Mouse (Mus musculus) MEL (cell line): ENCODE data around the gene Nfasc. TPM values are rescaled to one million over a fixed set of nuclear protein-coding genes. Genes with fewer than 3 reads are reported as not detected.

Source experiments
- DNase-seq: peaks from one replicate; pipeline ENCODE4 v3.0.0; 2011; ENCODE audit warnings: low read depth, low spot score
- H3K27ac ChIP-seq: 2 replicates; pipeline ENCODE4 v1.5.1; 2012; ENCODE audit warnings: low read depth, mild to moderate bottlenecking, control low read depth, low read length, moderate library complexity; ENCODE audit not compliant: control insufficient read depth
- H3K27me3 ChIP-seq, 2 experiments: fragments of 150-350 bp in 1 of 2; sonication (generic) in 1 of 2; 2 replicates each; pipeline ENCODE4 v1.6.1; 2012; ENCODE audit warnings: low read length in 2 of 2, mild to moderate bottlenecking in 2 of 2, improper control_type of control experiment in 1 of 2, moderate library complexity in 1 of 2; ENCODE audit not compliant: insufficient read depth in 2 of 2, control insufficient read depth in 1 of 2
- H3K36me3 ChIP-seq, 2 experiments: 2 replicates each; pipeline ENCODE4 v1.6.1; 2012 to 2014; ENCODE audit warnings: low read length in 2 of 2, improper control_type of control experiment in 1 of 2, inconsistent platforms in 1 of 2, mild to moderate bottlenecking in 1 of 2; ENCODE audit not compliant: insufficient read depth in 2 of 2, control insufficient read depth in 1 of 2
- H3K4me1 ChIP-seq, 2 experiments: fragments of 150-350 bp in 1 of 2; sonication (generic) in 1 of 2; 2 replicates each; pipeline ENCODE4 v1.6.1; 2012; ENCODE audit warnings: low read length in 2 of 2, improper control_type of control experiment in 1 of 2, mild to moderate bottlenecking in 1 of 2; ENCODE audit not compliant: insufficient read depth in 2 of 2, control insufficient read depth in 1 of 2
- H3K4me3 ChIP-seq, 2 experiments: fragments of 150-350 bp in 1 of 2; sonication (generic) in 1 of 2; 2 replicates each; pipeline ENCODE4 v1.5.1; 2012; ENCODE audit warnings: low read depth in 2 of 2, low read length in 2 of 2, mild to moderate bottlenecking in 2 of 2, moderate library complexity in 2 of 2, control low read depth in 1 of 2, improper control_type of control experiment in 1 of 2; ENCODE audit not compliant: control insufficient read depth in 1 of 2, insufficient read depth in 1 of 2
- H3K79me2 ChIP-seq: 2 replicates; pipeline ENCODE4 v1.6.1; 2012; ENCODE audit warnings: mild to moderate bottlenecking, low read length, moderate library complexity; ENCODE audit not compliant: control insufficient read depth, poor library complexity, insufficient read depth
- H3K9ac ChIP-seq: 2 replicates; pipeline ENCODE4 v1.6.1; 2012; ENCODE audit warnings: low read depth, mild to moderate bottlenecking, control low read depth, low read length, moderate library complexity; ENCODE audit not compliant: control insufficient read depth, poor library complexity, severe bottlenecking
- H3K9me3 ChIP-seq: fragments of 150-350 bp; sonication (generic); replicated peaks from 2 replicates; pipeline ENCODE4 v1.6.1; 2012; ENCODE audit warnings: mild to moderate bottlenecking, low read length, improper control_type of control experiment, moderate library complexity; ENCODE audit not compliant: insufficient read depth
- BHLHE40 ChIP-seq: IDR thresholded peaks from 2 replicates; pipeline ENCODE4 v1.6.1; 2012; ENCODE audit warnings: low read depth, mild to moderate bottlenecking, inconsistent platforms, low read length, improper control_type of control experiment, borderline replicate concordance
- CTCF ChIP-seq, 3 experiments: IDR thresholded peaks in 2 of 3; conservative IDR thresholded peaks in 1 of 3; 2 replicates each; pipeline ENCODE4 v1.5.1; 2011 to 2012; ENCODE audit warnings: low read length in 3 of 3, low read depth in 2 of 3, mild to moderate bottlenecking in 2 of 3, improper control_type of control experiment in 1 of 3, inconsistent platforms in 1 of 3, mixed read lengths in 1 of 3, moderate library complexity in 1 of 3; ENCODE audit not compliant: control insufficient read depth in 1 of 3, insufficient read depth in 1 of 3, poor library complexity in 1 of 3, severe bottlenecking in 1 of 3
- ELF1 ChIP-seq: IDR thresholded peaks from 2 replicates; pipeline ENCODE4 v1.6.1; 2014; ENCODE audit warnings: low read depth, mild to moderate bottlenecking, inconsistent platforms, low read length, improper control_type of control experiment, moderate library complexity
- ETS1 ChIP-seq: IDR thresholded peaks from 2 replicates; pipeline ENCODE4 v1.6.1; 2012; ENCODE audit warnings: low read depth, mild to moderate bottlenecking, inconsistent platforms, low read length, improper control_type of control experiment, moderate library complexity
- GABPA ChIP-seq: IDR thresholded peaks from 2 replicates; pipeline ENCODE4 v1.6.1; 2012; ENCODE audit warnings: low read depth, mild to moderate bottlenecking, inconsistent platforms, low read length, improper control_type of control experiment, moderate library complexity
- HCFC1 ChIP-seq: IDR thresholded peaks from 2 replicates; pipeline ENCODE4 v1.6.1; 2012; ENCODE audit warnings: low read depth, mild to moderate bottlenecking, inconsistent platforms, low read length, improper control_type of control experiment, moderate library complexity
- MAFK ChIP-seq: IDR thresholded peaks from 2 replicates; pipeline ENCODE4 v1.6.1; 2011; ENCODE audit warnings: low read depth, mild to moderate bottlenecking, low read length, improper control_type of control experiment, borderline replicate concordance
- MAZ ChIP-seq: IDR thresholded peaks from 2 replicates; pipeline ENCODE4 v1.6.1; 2012; ENCODE audit warnings: low read depth, mild to moderate bottlenecking, inconsistent platforms, low read length, improper control_type of control experiment
- MYC ChIP-seq: IDR thresholded peaks from 2 replicates; pipeline ENCODE4 v1.6.1; 2011; ENCODE audit warnings: low read depth, mild to moderate bottlenecking, low read length, improper control_type of control experiment, moderate library complexity
- NELFE ChIP-seq: IDR thresholded peaks from 2 replicates; pipeline ENCODE4 v1.6.1; 2011; ENCODE audit warnings: low read depth, low read length, improper control_type of control experiment
- POLR2A ChIP-seq, 2 experiments: IDR thresholded peaks; 2 replicates each; pipeline ENCODE4 v1.6.1; 2011 to 2012; ENCODE audit warnings: low read length in 2 of 2, mild to moderate bottlenecking in 2 of 2, control low read depth in 1 of 2, improper control_type of control experiment in 1 of 2, low read depth in 1 of 2, moderate library complexity in 1 of 2; ENCODE audit not compliant: control insufficient read depth in 1 of 2, insufficient read depth in 1 of 2, poor library complexity in 1 of 2
- POLR2AphosphoS2 ChIP-seq: IDR thresholded peaks from 2 replicates; pipeline ENCODE4 v1.6.1; 2011; ENCODE audit warnings: low read length, improper control_type of control experiment
- RCOR1 ChIP-seq: IDR thresholded peaks from 2 replicates; pipeline ENCODE4 v1.6.1; 2012; ENCODE audit warnings: low read depth, mild to moderate bottlenecking, inconsistent platforms, low read length, improper control_type of control experiment
- SIN3A ChIP-seq: IDR thresholded peaks from 2 replicates; pipeline ENCODE4 v1.6.1; 2012; ENCODE audit warnings: low read length, improper control_type of control experiment, inconsistent platforms
- SMC3 ChIP-seq: IDR thresholded peaks from 2 replicates; pipeline ENCODE4 v1.6.1; 2011; ENCODE audit warnings: low read depth, low read length, improper control_type of control experiment
- TAL1 ChIP-seq: IDR thresholded peaks from 2 replicates; pipeline ENCODE4 v1.6.1; 2012; ENCODE audit warnings: mild to moderate bottlenecking, inconsistent platforms, low read length, moderate library complexity, mixed read lengths
- UBTF ChIP-seq: IDR thresholded peaks from 2 replicates; pipeline ENCODE4 v1.6.1; 2012; ENCODE audit warnings: low read depth, mild to moderate bottlenecking, inconsistent platforms, low read length, improper control_type of control experiment, moderate library complexity, borderline replicate concordance; ENCODE audit not compliant: insufficient read depth
- USF2 ChIP-seq, 2 experiments: IDR thresholded peaks; 2 replicates each; pipeline ENCODE4 v1.6.1; 2011 to 2012; ENCODE audit warnings: improper control_type of control experiment in 2 of 2, low read length in 2 of 2, borderline replicate concordance in 1 of 2, inconsistent platforms in 1 of 2, low read depth in 1 of 2, mild to moderate bottlenecking in 1 of 2; ENCODE audit not compliant: insufficient read depth in 1 of 2
- ZKSCAN1 ChIP-seq: IDR thresholded peaks from 2 replicates; pipeline ENCODE4 v1.6.1; 2012; ENCODE audit warnings: low read depth, mild to moderate bottlenecking, inconsistent platforms, low read length, improper control_type of control experiment, moderate library complexity
- ZMIZ1 ChIP-seq: IDR thresholded peaks from 2 replicates; pipeline ENCODE4 v1.6.1; 2012; ENCODE audit warnings: low read depth, mild to moderate bottlenecking, inconsistent platforms, low read length, improper control_type of control experiment, moderate library complexity
- polyA plus RNA-seq, 2 experiments: library from polyadenylated mRNA; stranded (reverse) in 1 of 2; unstranded in 1 of 2; fragments of >175 nt in 1 of 2; fragments of >200 nt in 1 of 2; gene quantifications; 2 replicates each; pipeline versions ENCODE4 v1.2.1 to v1.2.4; 2012; ENCODE audit warnings: low replicate concordance in 2 of 2, low read depth in 1 of 2; ENCODE audit not compliant: insufficient read length in 2 of 2, insufficient read depth in 1 of 2, missing spikeins in 1 of 2
- total RNA-seq: library from RNA; depleted of rRNA; stranded (reverse); fragments of 300-350 nt; gene quantifications from 2 replicates; pipeline ENCODE4 v1.2.3, GENCODE M21; 2012

The Nfasc gene
- total and polyA plus RNA-seq, 3 experiments, result not detected

DNA sequence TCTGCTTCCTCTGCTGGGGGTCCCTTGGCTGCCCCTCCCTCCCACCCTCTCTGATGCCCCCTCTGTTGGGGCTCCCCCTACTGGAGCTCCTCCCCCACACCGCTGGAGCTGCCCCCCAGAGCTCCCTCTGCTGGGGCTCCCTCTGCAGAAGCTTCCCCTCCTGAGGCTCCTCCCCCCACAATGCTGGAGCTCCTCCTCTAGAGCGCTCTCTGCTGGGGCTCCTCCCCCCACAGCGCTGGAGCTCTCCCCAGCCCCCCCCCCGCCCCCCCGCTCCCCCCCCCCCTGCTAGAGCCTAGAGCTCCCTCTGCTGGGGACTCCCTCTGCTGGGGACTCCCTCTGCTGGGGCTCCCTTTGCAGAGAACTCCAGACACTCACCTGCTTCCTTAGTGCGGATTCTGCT, 220.8 kb downstream of the Nfasc start:
- Histone ChIP-seq H3K79me2 (no peaks in the 10 kb centered on the region), H3K9me3 (no peaks in the 10 kb centered on the region), H3K4me3 (no peak overlapping the region), H3K9ac (no peak overlapping the region)
- peak; percentile 66 for DNase-seq
- no peak for TF ChIP-seq UBTF
- TF ChIP-seq RCOR1, result no peak
- no peak for TF ChIP-seq USF2 (IDR thresholded peaks at IDR 0.05; ENCODE audit: borderline replicate concordance in 1 of 2, insufficient read depth in 1 of 2, low read depth in 1 of 2, low read length in 2 of 2)
- peak; percentile 86; the same call in 1 of the 2 replicates for TF ChIP-seq MAZ
- no peak for TF ChIP-seq SIN3A
- TF ChIP-seq SMC3, result peak; percentile 47
- peak in 2 of 3 experiments; percentile 72; a peak in 4 of 6 replicates for TF ChIP-seq CTCF (IDR thresholded peaks at IDR 0.05 in 2 of 3, conservative IDR thresholded peaks at IDR 0.05 in 1 of 3; ENCODE audit: control insufficient read depth in 1 of 3, insufficient read depth in 1 of 3, low read depth in 2 of 3, low read length in 3 of 3, poor library complexity in 1 of 3, severe bottlenecking in 1 of 3)
- TF ChIP-seq, all 39 proteins: peak for 3
- H3K27ac ChIP-seq, result no peak overlapping the region
- H3K4me1 ChIP-seq, result no peaks in the 10 kb centered on the region
- H3K36me3 ChIP-seq, result no peaks in the 10 kb centered on the region
- 0 out of 4 replicates have a peak, but pooled peaks cover 0 to 1% of the 10 kb centered on the region in 2 experiments for H3K27me3 ChIP-seq

DNA sequence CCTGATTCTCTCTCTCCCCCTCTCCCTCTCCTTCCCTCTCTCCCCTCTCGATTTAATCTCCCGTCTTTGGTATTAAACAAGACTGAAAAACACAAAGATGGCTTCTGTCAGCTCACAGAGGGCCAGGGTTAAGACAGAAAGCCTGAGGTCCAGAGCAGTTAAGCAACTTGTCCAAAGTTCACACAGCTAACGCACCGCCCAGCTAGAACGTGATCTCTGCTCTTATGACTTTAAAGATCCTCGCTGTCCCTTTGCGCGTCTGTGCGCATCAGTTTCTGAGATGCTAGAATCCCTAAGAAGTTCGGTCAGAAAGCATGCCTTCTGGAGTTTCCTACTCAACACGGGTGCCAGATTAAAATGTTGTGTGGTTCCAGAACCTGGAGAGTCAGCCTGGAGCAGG, 221.9 kb downstream of the Nfasc start:
- no peak overlapping the region for H3K27ac ChIP-seq
- H3K27me3 ChIP-seq, result 0 out of 4 replicates have a peak, but pooled peaks cover 0 to 1% of the 10 kb centered on the region in 2 experiments
- no peaks in the 10 kb centered on the region for H3K4me1 ChIP-seq

DNA sequence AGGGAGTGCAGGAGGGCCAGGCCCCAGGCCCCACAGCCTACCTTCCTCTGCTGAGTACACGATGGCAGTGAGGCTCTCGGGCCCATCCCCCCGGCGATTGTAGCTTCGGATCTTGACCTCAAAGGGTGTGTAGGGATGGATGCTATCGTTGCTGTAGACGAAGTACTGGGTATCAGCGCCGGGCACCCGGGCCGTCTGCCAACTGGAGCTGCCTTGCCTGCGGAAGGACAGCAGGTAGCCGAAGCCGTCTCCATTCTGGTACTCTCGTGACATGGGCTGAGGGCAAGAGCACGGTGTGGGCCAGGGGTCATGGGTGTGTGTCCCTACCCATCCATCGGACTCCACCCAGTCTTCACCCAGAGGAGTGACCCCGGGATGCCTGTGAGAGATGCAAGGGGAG, 223.0 kb downstream of the Nfasc start:
- no peak overlapping the region for H3K4me3 ChIP-seq
- H3K9ac ChIP-seq, result no peak overlapping the region
- TF ChIP-seq POLR2A (IDR thresholded peaks at IDR 0.05; ENCODE audit: control insufficient read depth in 1 of 2, insufficient read depth in 1 of 2, low read depth in 1 of 2, low read length in 2 of 2, poor library complexity in 1 of 2) (no peak), NELFE (no peak), HCFC1 (no peak), RCOR1 (no peak), UBTF (no peak), BHLHE40 (no peak), USF2 (IDR thresholded peaks at IDR 0.05; ENCODE audit: borderline replicate concordance in 1 of 2, insufficient read depth in 1 of 2, low read depth in 1 of 2, low read length in 2 of 2) (no peak), ZMIZ1 (no peak), ETS1 (no peak), MAFK (no peak), MAZ (no peak), ZKSCAN1 (no peak), ELF1 (no peak), TAL1 (no peak), POLR2AphosphoS2 (no peak)
- no peaks in the 10 kb centered on the region for H3K79me2 ChIP-seq
- peaks cover 0 to 1% of the 10 kb centered on the region in 2 experiments; a peak in 1 of 4 replicates for H3K27me3 ChIP-seq
- no peak overlapping the region for H3K27ac ChIP-seq
- H3K4me1 ChIP-seq, result no peaks in the 10 kb centered on the region
- H3K9me3 ChIP-seq, result no peaks in the 10 kb centered on the region
- DNase-seq, result no peak
- no peaks in the 10 kb centered on the region for H3K36me3 ChIP-seq

More for the DNA sequence above, 221.9 kb downstream of the Nfasc start:
- Histone ChIP-seq H3K79me2 (no peaks in the 10 kb centered on the region), H3K36me3 (no peaks in the 10 kb centered on the region), H3K9me3 (no peaks in the 10 kb centered on the region), H3K4me3 (no peak overlapping the region), H3K9ac (no peak overlapping the region)
- TF ChIP-seq MYC (no peak), SMC3 (no peak), BHLHE40 (no peak), POLR2AphosphoS2 (no peak), MAFK (no peak), GABPA (no peak)
- DNase-seq, result no peak
